Mouse (Mus musculus): Measurements from ENCODE around the gene Mxd4.

Gene Mxd4

GRCm38 (mm10) chr5:34197243-34197642 lies 9.7 kb upstream of the Mxd4 start:
- DNase-seq (ENCODE audit: low spot score): no peak

GRCm38 (mm10) chr5:34196423-34196822 lies 8.9 kb upstream of the Mxd4 start:
- no peak for DNase-seq (ENCODE audit: low spot score)

- no peak for DNase-seq (ENCODE audit: low spot score)
Observed at GRCm38 (mm10) chr5:34195786-34196185, 8.3 kb upstream of the Mxd4 start.

- DNase-seq (ENCODE audit: low spot score): no peak
Observed at GRCm38 (mm10) chr5:34194975-34195662, 7.6 kb upstream of the Mxd4 start.

- DNase-seq (ENCODE audit: low spot score): no peak
Observed at GRCm38 (mm10) chr5:34194426-34194825, 6.9 kb upstream of the Mxd4 start.

- DNase-seq (ENCODE audit: low spot score): no peak
Observed at GRCm38 (mm10) chr5:34191843-34192242, 4.3 kb upstream of the Mxd4 start.

GRCm38 (mm10) chr5:34191021-34191420 lies 3.5 kb upstream of the Mxd4 start:
- DNase-seq (ENCODE audit: low spot score): no peak

- no peak for DNase-seq (ENCODE audit: low spot score)
Observed at GRCm38 (mm10) chr5:34189521-34189920, 2.0 kb upstream of the Mxd4 start.

- DNase-seq (ENCODE audit: low spot score): no peak
Observed at GRCm38 (mm10) chr5:34188856-34189255, 1.3 kb upstream of the Mxd4 start.

- peak; percentile 59 for DNase-seq (ENCODE audit: low spot score)
Observed at GRCm38 (mm10) chr5:34186961-34187391, 544 bp downstream of the Mxd4 start.

- no peak for DNase-seq (ENCODE audit: low spot score)
Observed at GRCm38 (mm10) chr5:34186391-34186790, 1.1 kb downstream of the Mxd4 start.

- no peak for DNase-seq (ENCODE audit: low spot score)
Observed at GRCm38 (mm10) chr5:34185791-34186190, 1.7 kb downstream of the Mxd4 start.

GRCm38 (mm10) chr5:34185051-34185580 lies 2.4 kb downstream of the Mxd4 start:
- DNase-seq (ENCODE audit: low spot score): no peak

GRCm38 (mm10) chr5:34183976-34184375 lies 3.5 kb downstream of the Mxd4 start:
- DNase-seq (ENCODE audit: low spot score): no peak

- DNase-seq (ENCODE audit: low spot score): no peak
Observed at GRCm38 (mm10) chr5:34183156-34183880, 4.2 kb downstream of the Mxd4 start.

GRCm38 (mm10) chr5:34182486-34182885 lies 5.0 kb downstream of the Mxd4 start:
- DNase-seq (ENCODE audit: low spot score): no peak

GRCm38 (mm10) chr5:34177821-34178220 lies 9.7 kb downstream of the Mxd4 start:
- DNase-seq (ENCODE audit: low spot score): no peak

- DNase-seq (ENCODE audit: low spot score): no peak
Observed at GRCm38 (mm10) chr5:34177091-34177490, 10.4 kb downstream of the Mxd4 start.

- no peak for DNase-seq (ENCODE audit: low spot score)
Observed at GRCm38 (mm10) chr5:34176691-34177090, 10.8 kb downstream of the Mxd4 start.

GRCm38 (mm10) chr5:34175403-34175694 lies 12.2 kb downstream of the Mxd4 start:
- no peak for DNase-seq (ENCODE audit: low spot score)

GRCm38 (mm10) chr5:34174550-34175402 lies 12.7 kb downstream of the Mxd4 start:
- no peak for DNase-seq (ENCODE audit: low spot score)

- no peak for DNase-seq (ENCODE audit: low spot score)
Observed at GRCm38 (mm10) chr5:34174021-34174420, 13.5 kb downstream of the Mxd4 start.

GRCm38 (mm10) chr5:34170726-34171125 lies 16.8 kb downstream of the Mxd4 start:
- DNase-seq (ENCODE audit: low spot score): no peak

Data from embryo, embryonic 10 days (tissue).